Mouse (Mus musculus): Measurements from ENCODE around the gene Casc1. TPM values are rescaled to one million over a fixed set of nuclear protein-coding genes. Genes with fewer than 3 reads are reported as not detected.

The Casc1 gene
- polyA plus RNA-seq (2014; fragmentation: Illumina TruSeq; extraction: RNeasy Lipid Tissue Mini Kit (QIAGEN cat#74804); ENCODE audit: low read depth, low replicate concordance), result 1.3 TPM

GRCm38 (mm10) chr6:145210816-145211338 lies at the start of gene Casc1, which contains the start of gene Etfrf1:
Casc1 (minus strand) TSS chr6:145211005.
Etfrf1 (plus strand) TSS chr6:145211134.

GRCm38 (mm10) chr6:145250185-145250791 lies 39.5 kb upstream of the Casc1 start, which contains the start of gene Kras:
Kras (minus strand) TSS chr6:145250239.

Other genes starting within 250 kb of the Casc1 start
- 0.79 TPM for gene Bcat1, start 134.8 kb downstream of the Casc1 start, polyA plus RNA-seq (2014; fragmentation: Illumina TruSeq; extraction: RNeasy Lipid Tissue Mini Kit (QIAGEN cat#74804); ENCODE audit: low read depth, low replicate concordance)
- 1.7 TPM for gene Lrmp, start 95.4 kb downstream of the Casc1 start, polyA plus RNA-seq (2014; fragmentation: Illumina TruSeq; extraction: RNeasy Lipid Tissue Mini Kit (QIAGEN cat#74804); ENCODE audit: low read depth, low replicate concordance)
- gene Etfrf1, start 129 bp upstream of the Casc1 start, polyA plus RNA-seq (2014; fragmentation: Illumina TruSeq; extraction: RNeasy Lipid Tissue Mini Kit (QIAGEN cat#74804); ENCODE audit: low read depth, low replicate concordance), result 82.0 TPM
- gene Kras, start 39.2 kb upstream of the Casc1 start, polyA plus RNA-seq (2014; fragmentation: Illumina TruSeq; extraction: RNeasy Lipid Tissue Mini Kit (QIAGEN cat#74804); ENCODE audit: low read depth, low replicate concordance), result 23.1 TPM